Mouse (Mus musculus): ENCODE results near the gene Tent5c.

DNA sequence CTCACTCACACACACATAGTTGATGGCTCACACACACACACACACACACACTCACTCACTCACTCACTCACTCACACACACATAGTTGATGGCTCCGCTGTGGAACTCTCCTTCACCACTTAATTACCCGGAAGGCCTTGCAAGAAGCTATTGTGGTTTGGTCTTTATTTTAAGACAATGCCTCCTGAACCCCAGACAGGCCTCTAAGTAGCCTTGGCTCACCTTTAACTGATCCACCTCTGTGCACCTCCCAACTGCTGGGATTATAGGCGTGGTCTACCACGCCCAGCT is 831 bp upstream of the Tent5c start:
- no peak for TF ChIP-seq CTCF (IDR thresholded peaks at IDR 0.05; ENCODE audit: extremely low read depth, insufficient read depth, insufficient read length, insufficient replicate concordance)
- no peak for TF ChIP-seq POLR2A (IDR thresholded peaks at IDR 0.05; ENCODE audit: low read depth, low read length)

All from spleen, adult 2 months (tissue).